Mouse (Mus musculus): ENCODE results near the gene Itih4.

Itih4 gene

DNA sequence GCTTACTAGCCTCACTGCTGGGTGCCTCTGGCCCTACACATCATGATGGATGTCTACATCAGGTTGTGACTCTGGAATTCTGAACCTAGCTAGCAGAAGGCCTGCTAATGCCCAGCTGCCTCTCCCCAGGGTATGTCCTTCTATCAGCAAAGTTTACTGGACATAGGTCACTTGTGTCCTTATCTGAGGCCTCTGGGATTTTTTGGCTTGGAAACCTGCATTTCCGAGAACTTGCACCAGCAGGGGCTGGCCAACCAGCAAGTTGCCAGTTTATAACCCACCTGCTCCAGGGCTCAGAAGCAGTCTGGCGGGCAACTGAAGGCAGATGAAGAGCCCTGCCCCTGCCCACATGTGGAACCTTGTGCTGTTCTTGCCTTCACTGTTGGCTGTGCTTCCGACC lies at the start of gene Itih4:
Itih4 (plus strand) TSS at position 273 of the 400 bp plus-strand sequence.
- DNase-seq = no peak

DNA sequence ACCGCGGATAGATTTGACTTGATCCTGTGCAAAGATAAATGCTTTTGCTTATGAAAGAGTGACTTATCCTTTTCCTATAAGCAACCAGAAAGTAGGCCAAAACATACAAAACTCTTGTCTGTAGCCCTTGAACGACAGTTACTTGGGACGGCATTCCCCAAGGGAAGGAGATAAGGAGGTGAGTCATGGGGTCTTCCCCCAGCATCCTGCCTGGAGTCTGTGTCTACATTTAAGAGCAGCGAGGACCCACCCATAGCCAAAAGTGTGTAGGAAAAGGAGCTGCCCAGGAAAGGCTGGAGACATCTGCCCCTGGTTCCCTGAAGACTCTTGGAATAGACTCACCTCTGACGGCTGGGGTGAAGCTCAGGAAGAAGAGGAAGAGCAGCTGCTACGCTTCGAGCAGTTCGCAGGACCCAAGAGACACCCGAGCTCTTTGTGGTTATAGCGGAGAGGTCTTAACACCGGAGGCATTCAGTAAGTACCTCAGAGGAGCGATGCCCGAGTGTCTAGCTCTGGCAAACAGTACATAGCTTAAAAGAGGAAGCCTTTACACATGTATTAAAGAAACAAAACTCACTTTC lies 48.8 kb upstream of the Itih4 start:
- DNase-seq = no peak

DNA sequence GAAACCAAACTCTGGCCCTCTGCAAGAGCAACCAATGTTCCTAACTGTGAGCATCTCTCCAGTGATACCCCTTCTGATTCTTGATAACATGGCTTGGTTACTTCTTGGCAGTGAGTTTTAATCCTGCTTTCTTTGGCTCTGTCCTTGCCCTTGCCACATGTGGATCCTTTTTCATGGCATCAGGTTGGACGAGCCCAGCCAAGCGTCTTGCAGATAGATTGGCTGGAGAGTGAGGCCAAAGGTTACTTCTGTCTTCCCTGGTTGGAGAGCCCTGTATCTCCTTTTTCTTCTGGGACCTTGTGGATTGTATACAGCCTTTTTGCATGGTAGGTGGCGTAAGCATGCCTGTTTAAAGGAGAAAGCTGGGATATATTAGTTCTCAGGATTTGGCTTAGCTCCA lies 42.6 kb upstream of the Itih4 start:
- DNase-seq = no peak

DNA sequence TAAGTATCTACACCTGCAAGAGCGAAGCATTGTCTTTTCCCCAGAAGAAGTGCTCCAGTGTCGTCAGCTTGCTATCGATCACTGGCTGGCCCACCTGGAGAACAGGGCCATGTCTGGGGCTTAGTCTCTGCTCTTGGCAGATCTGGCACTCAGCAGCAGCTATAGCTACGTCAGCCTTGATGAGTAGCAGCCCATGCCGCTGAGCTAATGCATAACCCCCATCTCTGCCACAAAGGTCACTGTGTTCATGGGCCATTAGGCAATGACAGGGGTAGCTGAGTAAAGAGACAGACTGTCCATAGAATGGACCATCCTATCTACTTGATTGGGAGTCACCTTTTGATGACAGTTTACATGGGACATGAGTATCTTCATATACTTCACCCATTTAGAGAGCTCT lies 35.8 kb upstream of the Itih4 start:
- DNase-seq = no peak

DNA sequence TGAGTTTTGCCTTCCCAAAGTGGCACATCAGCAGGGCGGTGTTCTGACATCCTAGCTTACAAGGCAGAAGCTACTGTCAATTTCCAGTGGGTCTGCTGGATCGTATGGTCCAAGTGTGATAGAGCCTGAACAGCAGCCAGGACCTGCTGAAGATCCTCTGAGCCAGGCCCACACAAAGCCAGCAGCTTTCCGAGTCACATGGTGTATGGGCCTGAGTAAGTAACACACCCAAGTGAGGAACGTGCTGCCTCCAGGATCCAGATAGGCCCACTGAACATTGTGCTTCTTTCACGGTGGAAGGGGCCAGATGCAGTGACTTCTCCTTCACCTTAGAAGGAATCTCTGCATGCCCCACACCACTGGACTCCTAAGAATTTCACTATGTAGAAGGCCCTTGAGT lies 34.0 kb upstream of the Itih4 start:
- no peak for DNase-seq

DNA sequence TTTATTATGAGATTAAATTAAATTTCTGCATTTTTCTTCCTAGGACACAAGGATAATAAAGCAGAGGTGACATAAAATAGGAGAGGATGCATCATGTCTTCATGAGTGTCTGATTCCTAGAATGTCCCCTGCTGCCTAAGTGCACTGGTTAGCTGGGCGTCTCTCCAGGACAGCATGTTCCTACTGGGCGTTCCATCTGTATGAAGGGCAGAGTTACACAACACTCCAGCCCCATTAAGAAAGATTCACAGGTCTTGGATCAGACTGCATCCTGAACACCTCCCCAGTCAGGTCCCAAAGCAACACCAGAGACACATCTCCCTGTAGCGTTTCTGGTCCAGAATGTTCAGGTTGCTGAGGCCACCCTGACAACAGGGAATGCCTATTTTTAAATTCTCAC lies 31.0 kb upstream of the Itih4 start:
- DNase-seq = peak in 1 of 2 experiments; percentile 25

DNA sequence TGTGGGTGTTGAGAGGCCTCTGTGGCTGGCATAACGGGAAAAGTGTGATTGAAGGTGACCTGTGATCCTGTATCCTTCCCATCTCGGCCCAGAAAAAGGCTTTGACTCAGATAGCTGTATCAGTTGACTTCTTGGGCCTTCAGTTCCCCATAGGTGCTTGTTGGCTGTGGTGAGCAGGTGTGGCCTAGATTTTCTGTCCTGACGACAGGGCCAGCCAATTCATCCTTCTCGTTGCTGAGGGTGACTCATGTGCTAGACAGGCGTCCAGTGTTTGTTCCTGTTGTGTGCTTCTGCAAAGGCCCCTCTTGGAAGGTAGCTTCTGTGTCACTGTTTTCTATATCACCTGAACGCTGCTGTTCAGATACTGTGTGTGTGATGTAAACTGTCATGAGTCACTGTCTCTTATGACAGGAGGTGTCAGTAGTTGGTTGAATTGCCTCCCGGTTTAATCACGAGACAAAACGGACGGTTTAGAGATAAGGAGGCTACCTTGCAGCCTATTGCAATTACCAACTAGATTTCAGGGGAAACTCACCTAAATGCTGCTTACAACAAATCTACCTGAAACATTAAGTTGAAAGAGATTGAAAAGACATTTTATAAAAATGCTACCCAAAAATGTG lies 29.3 kb upstream of the Itih4 start:
- DNase-seq = peak in 1 of 2 experiments; percentile 37

DNA sequence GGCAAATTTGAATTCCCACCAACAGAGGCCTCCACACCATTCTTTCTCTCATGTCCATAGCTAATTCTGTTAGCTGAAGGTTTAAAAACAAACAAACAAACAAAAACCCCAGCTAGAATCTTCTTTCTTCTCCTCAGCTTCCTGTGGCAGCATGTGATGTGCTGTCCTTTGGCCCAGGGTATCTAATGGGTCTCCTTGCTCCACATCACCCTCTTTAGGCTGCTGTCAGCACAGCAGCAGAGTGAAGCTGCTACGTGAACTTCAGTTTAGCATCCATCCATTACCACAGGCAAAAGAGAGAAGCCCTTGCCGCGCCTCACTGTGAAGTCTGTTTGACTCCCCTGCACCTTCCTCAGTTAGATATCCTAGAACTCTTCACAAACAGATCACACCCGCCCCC lies 28.3 kb upstream of the Itih4 start:
- peak in 1 of 2 experiments; percentile 28 for DNase-seq

DNA sequence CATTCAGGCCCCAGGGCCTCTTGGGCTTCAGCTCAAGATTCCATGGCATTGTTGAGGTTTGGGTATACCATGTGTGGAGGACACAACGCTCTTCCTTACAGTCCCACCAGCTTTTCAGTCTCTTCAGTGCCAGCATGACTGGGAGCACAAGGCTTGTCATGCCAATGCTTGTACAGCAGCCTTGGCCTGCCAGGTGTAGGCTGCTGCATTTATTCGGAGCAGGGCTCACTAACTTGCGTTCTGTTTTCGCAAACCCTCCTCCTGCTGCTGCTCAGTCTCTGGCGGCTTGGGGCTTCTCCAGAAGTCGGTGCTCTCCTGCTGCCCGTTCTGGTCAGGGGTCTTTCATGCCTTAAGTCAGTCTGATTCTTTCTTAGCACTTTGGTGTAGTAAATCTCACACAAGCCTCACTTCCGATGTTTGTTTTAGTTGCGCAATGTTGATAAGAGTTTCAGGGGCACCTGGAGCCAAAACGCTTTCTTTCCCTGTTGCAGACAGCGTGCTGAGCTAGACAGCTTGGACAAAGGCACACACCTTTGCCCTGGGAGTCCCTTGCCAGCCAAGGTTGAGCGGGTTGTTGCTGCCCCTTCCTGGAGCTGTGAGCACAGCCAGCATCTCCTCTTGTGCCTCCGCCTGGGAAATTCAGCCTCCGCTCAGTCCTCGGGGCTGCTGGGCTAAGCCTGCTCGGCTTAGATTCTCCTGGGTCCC lies 24.7 kb upstream of the Itih4 start:
- peak; percentile 67 to 75 for DNase-seq

DNA sequence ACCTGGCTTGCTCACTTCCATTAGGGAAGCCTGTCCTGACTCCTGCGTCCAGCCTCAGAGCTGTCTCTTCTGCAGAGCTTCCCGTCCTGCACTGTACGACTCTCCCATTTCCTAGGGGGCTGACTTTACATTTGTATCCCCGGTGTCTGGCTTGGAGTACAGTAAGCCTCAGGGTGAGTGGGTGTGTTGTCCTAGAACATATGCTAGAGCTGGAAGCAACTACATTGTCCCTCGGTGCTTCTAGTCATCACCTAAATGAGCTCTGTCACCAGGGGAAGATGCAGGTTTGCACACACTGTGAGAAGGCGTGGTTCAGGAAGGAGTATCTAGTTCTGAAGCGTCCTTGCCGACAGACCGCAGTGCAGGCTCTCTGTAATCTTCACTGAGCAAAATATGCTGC lies 23.9 kb upstream of the Itih4 start:
- DNase-seq = no peak

DNA sequence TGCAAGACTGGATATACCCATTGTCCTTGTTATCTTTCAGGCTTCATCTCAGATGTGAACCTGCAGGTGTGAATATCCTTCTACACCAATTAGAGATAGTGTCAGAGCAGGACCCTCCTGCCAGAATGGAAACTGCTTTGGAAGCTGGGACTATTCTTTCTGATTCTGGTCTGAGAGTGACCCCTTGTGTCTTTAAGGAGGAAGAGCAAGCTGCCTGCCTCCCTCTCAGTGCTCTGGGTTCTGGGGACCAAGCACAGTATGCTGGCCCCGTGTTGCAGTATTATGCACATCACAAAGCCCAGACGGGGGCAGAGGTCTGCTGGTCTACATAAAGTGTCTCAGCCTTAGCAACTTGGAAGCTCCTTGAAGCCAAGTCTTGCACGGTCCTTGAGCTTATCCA lies 21.0 kb upstream of the Itih4 start:
- no peak for DNase-seq

DNA sequence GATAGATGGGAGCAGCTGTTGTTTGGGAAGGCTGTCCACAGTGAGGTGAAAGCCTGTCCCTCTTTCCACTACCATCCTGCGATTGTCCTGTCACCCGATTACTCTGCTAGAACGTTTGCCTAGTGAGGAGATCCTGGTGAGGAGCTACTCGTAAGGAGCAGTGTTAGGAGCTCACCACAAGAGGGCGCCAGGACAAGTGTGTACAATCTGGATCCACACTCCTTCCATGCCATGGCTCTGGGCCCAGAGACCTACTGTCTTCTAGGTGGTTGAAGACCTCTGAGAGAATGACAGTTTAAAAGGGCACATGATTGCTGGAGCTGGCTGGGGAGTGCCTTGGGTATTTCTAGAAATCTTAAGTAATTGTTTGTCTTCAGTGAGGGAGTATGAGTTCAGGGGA lies 19.2 kb upstream of the Itih4 start:
- DNase-seq = peak; percentile 73 to 86

DNA sequence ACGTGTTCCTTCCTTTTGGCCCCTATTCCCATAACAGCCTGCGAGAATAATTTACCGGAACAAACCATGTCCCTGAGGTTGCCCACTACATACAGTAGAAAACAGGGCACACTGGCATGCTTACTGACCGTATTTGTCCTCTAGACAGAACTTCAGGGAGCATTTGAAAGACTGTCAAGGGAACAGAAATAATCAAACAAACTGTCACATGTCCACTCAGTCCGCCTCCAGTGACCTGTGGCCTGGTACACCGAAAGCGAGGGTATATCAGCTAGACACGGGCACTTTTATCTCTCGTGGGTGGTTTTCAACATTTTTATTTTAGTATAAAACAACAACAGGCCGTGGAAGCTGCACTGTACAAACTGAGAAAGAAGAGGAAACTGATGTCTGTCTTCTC lies 17.4 kb upstream of the Itih4 start:
- no peak for DNase-seq

DNA sequence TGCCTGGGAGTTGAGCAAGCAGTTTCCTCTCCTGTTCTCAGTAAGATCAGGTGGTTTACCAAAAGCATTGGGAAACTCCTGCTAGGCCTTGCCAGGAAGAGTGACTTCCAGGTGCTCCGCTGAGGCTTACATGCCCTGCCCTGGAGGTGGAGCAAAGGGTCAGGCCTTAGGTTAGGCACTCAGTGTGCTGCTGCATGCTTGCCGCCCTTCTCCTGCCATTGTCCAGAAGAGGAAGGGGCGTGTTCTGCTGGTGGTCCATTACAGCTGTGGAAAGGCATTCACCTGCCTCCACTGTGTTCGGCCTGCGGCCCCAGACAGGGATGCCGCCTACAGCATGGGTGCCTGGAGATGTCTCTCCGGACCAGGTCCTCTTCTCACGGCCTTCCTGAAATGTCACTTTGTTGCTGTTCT lies 16.9 kb upstream of the Itih4 start:
- peak; percentile 82 to 89 for DNase-seq

DNA sequence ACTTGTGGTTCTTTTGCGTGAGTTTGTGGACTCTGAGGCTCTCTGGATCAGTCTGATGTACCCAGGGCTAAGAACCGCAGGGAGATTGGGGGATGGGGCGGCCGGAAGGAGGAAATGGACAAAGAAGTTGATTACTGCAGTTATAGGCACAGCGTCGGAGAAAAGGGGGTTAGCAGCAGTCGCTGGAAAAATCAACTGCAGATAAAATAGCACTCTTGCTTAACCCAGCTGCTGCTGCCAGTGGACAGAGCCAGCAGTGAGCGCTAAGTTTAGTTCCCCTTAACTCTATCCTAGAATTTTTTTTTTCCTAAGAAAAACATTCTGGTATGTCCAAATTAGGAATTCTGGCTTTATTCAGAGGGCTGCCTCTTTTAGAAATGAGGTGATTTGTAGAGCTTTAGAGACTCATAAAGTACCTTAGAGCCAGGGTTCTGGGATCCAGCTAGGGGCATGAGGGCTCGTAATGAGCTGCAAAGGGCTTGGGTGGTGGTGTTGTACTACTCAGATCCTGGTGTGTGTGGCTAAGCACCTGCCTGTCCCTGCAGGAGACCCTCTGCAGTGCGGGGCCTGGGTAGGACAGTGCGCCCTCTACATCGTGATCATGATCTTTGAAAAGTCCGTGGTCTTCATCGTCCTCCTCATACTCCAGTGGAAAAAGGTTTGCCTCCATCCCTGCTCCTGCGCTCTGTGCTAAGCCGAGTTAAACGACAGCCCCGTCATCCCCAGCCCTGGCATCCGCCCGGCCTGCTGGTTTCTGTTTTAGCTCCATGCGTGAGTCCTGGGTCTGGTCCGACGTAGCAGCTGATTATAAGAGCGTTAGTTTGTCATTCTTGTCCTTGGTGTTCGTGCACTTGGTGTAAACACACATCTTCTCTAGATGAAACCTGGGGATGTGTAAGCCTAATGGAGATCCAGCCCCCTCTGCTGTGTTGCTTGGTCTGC lies 15.8 kb upstream of the Itih4 start:
- peak in 1 of 2 experiments; percentile 39 for DNase-seq

DNA sequence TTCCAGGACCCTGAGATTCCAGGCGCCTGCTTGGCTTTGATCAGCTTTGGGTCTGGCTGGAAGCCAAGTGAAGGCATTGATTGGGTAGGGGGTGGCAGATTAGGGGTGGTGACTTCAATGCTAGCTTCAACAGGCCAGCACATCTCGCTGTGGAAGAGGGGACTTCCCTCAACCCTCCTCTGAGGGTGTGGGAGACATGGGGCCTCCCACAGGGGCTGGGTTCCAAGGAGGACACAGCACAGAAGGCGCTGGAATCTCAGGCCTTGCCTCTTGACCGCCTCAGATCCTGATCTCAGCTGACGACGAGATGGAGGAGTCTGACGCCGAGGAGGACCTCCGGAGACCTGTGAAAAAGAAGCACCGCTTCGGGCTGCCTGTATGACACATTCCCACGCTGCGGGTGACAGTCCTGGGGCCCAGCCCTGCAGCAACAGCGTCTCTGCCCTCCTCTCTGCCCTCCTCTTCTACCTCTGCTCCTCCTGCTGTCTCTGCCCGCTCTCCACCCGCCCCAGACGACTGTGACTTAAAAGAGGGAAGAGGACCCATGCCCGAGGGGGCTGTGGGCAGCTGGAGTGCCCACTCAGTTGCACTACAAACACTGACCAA lies 12.1 kb upstream of the Itih4 start:
- DNase-seq = no peak

DNA sequence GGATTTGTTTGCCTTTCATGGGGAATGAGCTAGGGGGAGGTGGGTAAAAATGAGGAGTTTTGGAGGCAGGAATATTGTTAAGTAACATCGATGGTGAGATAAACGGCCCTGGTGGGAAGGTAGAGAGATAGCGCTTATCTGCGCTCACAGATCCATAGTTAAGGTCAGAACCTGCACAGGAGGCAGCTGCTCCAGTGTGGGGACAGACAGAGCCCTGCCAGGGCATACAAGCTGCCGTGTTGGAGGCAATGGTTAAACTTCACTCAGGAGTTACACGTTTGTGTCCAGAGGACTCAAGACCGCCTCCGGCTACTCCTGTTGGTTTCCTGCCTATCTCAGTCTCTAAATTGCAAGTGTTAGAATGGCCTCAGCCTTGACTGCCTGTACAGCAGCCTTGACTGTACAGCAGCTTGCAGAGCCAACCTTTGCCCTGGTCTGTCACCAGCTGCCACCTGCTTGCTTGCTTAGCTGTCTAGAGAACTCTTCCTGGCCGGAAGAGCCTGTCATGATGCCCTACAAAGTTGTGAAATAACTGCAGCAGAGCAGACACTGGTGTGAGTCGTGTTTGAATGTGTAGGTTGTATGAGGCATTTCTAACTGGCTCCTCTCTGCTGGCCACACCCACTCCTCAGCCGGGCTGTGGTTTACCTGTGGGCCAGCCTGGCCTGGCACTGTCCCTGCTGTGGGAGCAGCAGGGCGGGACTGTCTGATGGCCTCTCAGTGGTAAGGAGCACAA lies 11.0 kb upstream of the Itih4 start:
- DNase-seq = peak; percentile 54 to 56

DNA sequence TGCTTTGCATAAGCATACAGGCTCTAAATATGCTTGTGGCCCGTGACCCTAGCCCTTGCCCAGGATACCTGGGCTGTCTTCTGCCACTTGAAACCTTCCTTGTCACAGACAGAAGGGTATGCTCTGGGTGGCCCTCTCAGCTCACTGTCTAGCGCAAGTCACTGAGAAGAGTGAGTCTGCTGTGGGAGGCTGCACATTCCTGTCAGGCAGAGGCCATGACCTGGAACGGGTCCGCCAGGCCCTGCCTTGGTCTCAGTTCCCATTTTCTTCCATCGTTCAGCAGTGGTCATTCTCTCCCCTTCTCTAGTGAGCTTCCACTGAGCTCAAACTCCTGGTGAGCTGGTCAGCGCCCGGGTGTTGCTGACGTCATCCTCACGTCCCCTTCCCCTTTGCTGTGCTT lies 10.3 kb upstream of the Itih4 start:
- DNase-seq = no peak

DNA sequence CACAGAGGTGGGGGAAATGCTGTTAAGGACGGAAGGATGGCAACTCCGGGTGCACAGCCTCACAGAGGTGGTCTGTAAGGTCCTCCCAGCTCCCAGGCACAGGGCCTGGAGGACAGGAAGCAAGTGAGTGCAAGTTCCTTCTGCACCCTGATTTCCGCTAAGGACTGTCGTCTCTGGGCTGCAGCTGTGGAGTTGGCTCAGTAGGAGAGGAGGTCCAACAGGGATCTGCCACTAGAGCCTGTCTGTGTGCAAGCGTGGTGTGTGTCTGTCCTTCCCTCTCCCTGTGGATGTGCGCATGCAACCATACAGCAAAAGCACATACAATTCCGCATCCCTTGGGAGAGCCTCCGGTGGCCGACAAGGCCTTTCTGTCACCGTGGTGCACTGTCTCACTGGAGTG lies 9.8 kb upstream of the Itih4 start:
- DNase-seq = no peak

DNA sequence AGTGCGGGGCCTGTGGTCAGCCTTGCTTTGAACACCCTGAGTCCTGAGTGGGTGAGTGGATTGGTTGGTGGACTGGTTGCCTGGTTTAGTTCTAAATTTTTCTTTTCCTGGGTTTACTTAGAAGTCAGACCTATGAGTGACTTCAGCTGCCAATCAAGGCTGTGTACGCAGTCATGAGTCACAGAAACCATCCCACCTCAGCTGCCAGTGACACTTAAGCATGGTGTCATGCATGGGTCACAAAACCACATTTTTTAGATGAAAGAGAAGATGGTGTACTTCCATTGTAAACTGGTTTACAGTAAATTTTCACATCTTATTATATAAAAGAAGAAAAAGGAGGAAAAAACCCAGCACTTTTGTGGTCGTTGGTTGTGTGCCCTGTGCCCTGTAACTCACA lies 8.4 kb upstream of the Itih4 start:
- DNase-seq = no peak

DNA sequence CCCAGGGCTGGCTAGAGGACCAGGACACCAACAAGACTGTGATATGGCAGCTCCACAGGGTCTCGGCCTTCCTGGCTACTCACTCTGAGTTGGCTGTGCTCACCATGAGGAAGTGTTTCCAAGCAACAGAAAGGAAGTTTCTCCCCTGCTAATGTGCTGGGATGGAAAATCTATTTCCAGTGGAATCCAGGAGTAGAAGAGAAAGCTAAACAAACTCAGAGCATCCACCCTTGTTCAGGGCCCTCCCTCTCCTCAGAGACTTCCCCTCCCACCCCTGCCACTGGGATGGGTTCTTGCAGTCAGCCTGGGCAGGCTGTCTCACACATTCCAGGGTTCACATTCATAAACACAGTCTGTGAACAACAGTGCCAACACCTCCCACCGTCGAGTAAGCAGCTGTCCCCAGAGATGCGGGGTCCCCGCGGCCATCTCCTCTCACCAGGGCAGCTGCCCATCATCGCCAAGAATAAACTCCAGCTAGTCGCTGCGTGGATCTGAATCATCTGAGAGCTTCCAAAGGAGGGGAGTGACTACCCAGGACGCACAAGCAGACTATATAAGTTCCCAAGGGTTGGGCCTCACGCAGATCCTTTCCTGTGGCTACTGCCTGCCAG lies 7.2 kb upstream of the Itih4 start, which contains the start of gene Mustn1:
Mustn1 (plus strand) TSS at position 243 of the 614 bp plus-strand sequence.
- peak; percentile 63 to 73 for DNase-seq

DNA sequence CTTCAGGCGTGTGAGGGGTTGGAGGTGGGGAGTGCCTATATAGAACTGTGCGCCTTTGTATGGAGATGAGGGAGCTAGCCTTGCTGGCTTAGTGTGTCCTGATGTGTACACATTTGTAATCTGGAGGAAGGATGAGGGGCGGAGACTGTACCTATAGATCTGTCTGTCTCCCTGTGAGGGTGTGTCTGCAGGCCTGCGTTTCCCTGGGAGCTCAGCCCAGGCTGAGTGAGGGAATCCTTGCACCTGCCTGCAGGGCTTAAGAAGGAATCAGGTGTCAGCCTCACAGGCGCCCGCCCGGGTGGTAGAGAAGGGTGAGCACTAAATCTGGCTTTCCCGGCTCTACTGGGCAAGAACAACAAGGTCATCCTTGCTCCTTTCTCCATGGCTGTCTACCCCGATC lies 6.5 kb upstream of the Itih4 start:
- no peak for DNase-seq

All from lung, adult 18-20 months (tissue).